Mouse (Mus musculus) retina, adult 2 months (tissue): ENCODE results near the gene Lrrc9.

ENCODE experiments used
- DNase-seq: peaks from one replicate; pipeline ENCODE4 v3.0.0-alpha.2; 2012; ENCODE audit warnings: low read depth, low spot score

Gene Lrrc9

GRCm38 (mm10) chr12:72467789-72468188, 26.1 kb downstream of the Lrrc9 start:
- no peak for DNase-seq

GRCm38 (mm10) chr12:72476773-72477450, 35.2 kb downstream of the Lrrc9 start:
- DNase-seq = no peak

GRCm38 (mm10) chr12:72482226-72482625, 40.6 kb downstream of the Lrrc9 start:
- no peak for DNase-seq

- DNase-seq = no peak
Observed at GRCm38 (mm10) chr12:72484872-72485271, 43.2 kb downstream of the Lrrc9 start.

GRCm38 (mm10) chr12:72487498-72487897, 45.8 kb downstream of the Lrrc9 start:
- no peak for DNase-seq

GRCm38 (mm10) chr12:72489995-72490394, 48.3 kb downstream of the Lrrc9 start:
- DNase-seq = no peak

- DNase-seq = no peak
Observed at GRCm38 (mm10) chr12:72491063-72491719, 49.5 kb downstream of the Lrrc9 start.

GRCm38 (mm10) chr12:72496866-72497600, 55.4 kb downstream of the Lrrc9 start:
- DNase-seq = no peak

GRCm38 (mm10) chr12:72509606-72510005, 67.9 kb downstream of the Lrrc9 start:
- DNase-seq = no peak

- DNase-seq = peak; percentile 6
Observed at GRCm38 (mm10) chr12:72515446-72515845, 73.8 kb downstream of the Lrrc9 start.

- DNase-seq = no peak
Observed at GRCm38 (mm10) chr12:72518114-72518728, 76.6 kb downstream of the Lrrc9 start.

- DNase-seq = no peak
Observed at GRCm38 (mm10) chr12:72519352-72519751, 77.7 kb downstream of the Lrrc9 start.

- DNase-seq = no peak
Observed at GRCm38 (mm10) chr12:72519855-72520254, 78.2 kb downstream of the Lrrc9 start.

GRCm38 (mm10) chr12:72520645-72521044, 79.0 kb downstream of the Lrrc9 start:
- DNase-seq = peak; percentile 61

GRCm38 (mm10) chr12:72525588-72525987, 83.9 kb downstream of the Lrrc9 start:
- no peak for DNase-seq

- DNase-seq = no peak
Observed at GRCm38 (mm10) chr12:72532303-72532702, 90.6 kb downstream of the Lrrc9 start.

- DNase-seq = no peak
Observed at GRCm38 (mm10) chr12:72533986-72534385, 92.3 kb downstream of the Lrrc9 start.

GRCm38 (mm10) chr12:72535599-72535998, 93.9 kb downstream of the Lrrc9 start:
- no peak for DNase-seq

GRCm38 (mm10) chr12:72536021-72536597, 94.4 kb downstream of the Lrrc9 start, which contains the start of gene Pcnx4:
Gene Pcnx4, plus strand, starts transcription at chr12:72536383.
- peak; percentile 92 for DNase-seq

GRCm38 (mm10) chr12:72538571-72538970, 96.9 kb downstream of the Lrrc9 start:
- DNase-seq = no peak

- no peak for DNase-seq
Observed at GRCm38 (mm10) chr12:72554347-72554746, 112.7 kb downstream of the Lrrc9 start.
